Comparison of ENCODE assay signal across 16 mouse cellular contexts in genomic region chr7:117138681-117139080, GRCm38 (mm10).
A peak's percentile ranks its signal among the peaks of the same experiment; 100 is the strongest.
DNase-seq lines count a peak whose midpoint lies in the region; ATAC-seq and TF ChIP-seq lines count a peak whose summit lies in the region.
"Had no signal": no experiment of that assay in that cellular context is flagged by ENCODE, and none has a peak within 500 bp of the region (broad histone marks: within the 10 kb centered on the region; RNA-seq: fewer than 3 reads in every experiment).

No protein-coding gene starts in this region.

- 29% methylated on average over 1 of the region's 1 CpGs for WGBS in heart, embryonic 12.5 days
- 70% methylated on average over 1 of the region's 1 CpGs for WGBS in forebrain, embryonic 16.5 days
- 67% methylated on average over 1 of the region's 1 CpGs for WGBS in forebrain, postnatal 0 days

- H3K4me3 ChIP-seq in heart, embryonic 12.5 days: no peak overlapping the region
- no peak overlapping the region for H3K4me3 ChIP-seq in layer of hippocampus, adult 2 months
- no peak overlapping the region for H3K4me3 ChIP-seq in forebrain, embryonic 16.5 days (replicated peaks; ENCODE audit: low read length)
- no peak overlapping the region for H3K4me3 ChIP-seq in forebrain, postnatal 0 days (ENCODE audit: low read depth, low read length)
- H3K4me3 ChIP-seq: embryonic facial prominence, embryonic 10.5 days; heart, embryonic 13.5 days; intestine, embryonic 15.5 days had no signal

- TF ChIP-seq CTCF in layer of hippocampus, adult 2 months (conservative IDR thresholded peaks at IDR 0.05): no peak
- no peak for TF ChIP-seq CTCF in forebrain, postnatal 0 days (IDR thresholded peaks at IDR 0.05; ENCODE audit: low read depth)

- H3K4me1 ChIP-seq in heart, embryonic 12.5 days (replicated peaks): peaks cover 11% of the 10 kb centered on the region
- peaks cover 20% of the 10 kb centered on the region for H3K4me1 ChIP-seq in forebrain, embryonic 16.5 days (replicated peaks; ENCODE audit: control insufficient read depth, insufficient read depth, low read length)
- peaks cover 12% of the 10 kb centered on the region for H3K4me1 ChIP-seq in forebrain, postnatal 0 days (ENCODE audit: insufficient read depth)
- H3K4me1 ChIP-seq: intestine, embryonic 15.5 days had no signal

- H3K36me3 ChIP-seq in heart, embryonic 12.5 days: no peaks in the 10 kb centered on the region
- H3K36me3 ChIP-seq in forebrain, embryonic 16.5 days (ENCODE audit: control insufficient read depth, insufficient read depth): no peaks in the 10 kb centered on the region
- H3K36me3 ChIP-seq in forebrain, postnatal 0 days (ENCODE audit: insufficient read depth): no peaks in the 10 kb centered on the region
- H3K36me3 ChIP-seq: embryonic facial prominence, embryonic 10.5 days; heart, embryonic 13.5 days; intestine, embryonic 15.5 days had no signal

- no peak for ATAC-seq in heart, embryonic 12.5 days (ENCODE audit: insufficient number of reproducible peaks, low FRiP score)
- ATAC-seq in forebrain, embryonic 16.5 days: no peak
- ATAC-seq in forebrain, postnatal 0 days: no peak
- ATAC-seq: intestine, embryonic 15.5 days had no signal

- DNase-seq in heart, adult 11 months: peak; percentile 76
- DNase-seq in layer of hippocampus, adult 2 months (ENCODE audit: low spot score in 2 of 2): no peak
- DNase-seq in layer of hippocampus, adult 11-12 months (ENCODE audit: low spot score): no peak
- no peak for DNase-seq in forebrain, postnatal 0 days
- DNase-seq in cerebellum, postnatal 10 days: no peak
- DNase-seq: adrenal gland, adult 2 months; adrenal gland, postnatal 25 days; cerebellum, adult 18-20 months; gastrocnemius, postnatal 14 days; heart, postnatal 36 days; kidney, adult 18-20 months had no signal

- H3K27ac ChIP-seq in heart, embryonic 12.5 days (ENCODE audit: poor library complexity, severe bottlenecking): no peak overlapping the region
- peak overlapping the region; percentile 78 for H3K27ac ChIP-seq in layer of hippocampus, adult 2 months
- peak overlapping the region; percentile 47; the same call in 1 of the 2 replicates for H3K27ac ChIP-seq in forebrain, embryonic 16.5 days (ENCODE audit: low read length)
- peak overlapping the region; percentile 75; the same call in 1 of the 2 replicates for H3K27ac ChIP-seq in forebrain, postnatal 0 days (ENCODE audit: low read depth, low read length)
- H3K27ac ChIP-seq: heart, embryonic 13.5 days; intestine, embryonic 15.5 days had no signal

- no peak overlapping the region for H3K4me2 ChIP-seq in heart, embryonic 12.5 days
- no peak overlapping the region for H3K4me2 ChIP-seq in forebrain, embryonic 16.5 days (ENCODE audit: low read length)
- H3K4me2 ChIP-seq in forebrain, postnatal 0 days (ENCODE audit: low read depth): no peak overlapping the region
- H3K4me2 ChIP-seq: heart, embryonic 13.5 days; intestine, embryonic 15.5 days had no signal

- no peak overlapping the region for H3K9ac ChIP-seq in heart, embryonic 12.5 days
- no peak overlapping the region for H3K9ac ChIP-seq in forebrain, embryonic 16.5 days (replicated peaks; ENCODE audit: low read depth, low read length)
- H3K9ac ChIP-seq in forebrain, postnatal 0 days: no peak overlapping the region
- H3K9ac ChIP-seq: heart, embryonic 13.5 days; intestine, embryonic 15.5 days had no signal

- no peaks in the 10 kb centered on the region for H3K27me3 ChIP-seq in heart, embryonic 12.5 days (replicated peaks)
- H3K27me3 ChIP-seq in forebrain, embryonic 16.5 days (replicated peaks; ENCODE audit: control insufficient read depth, insufficient read depth, low read length): no peaks in the 10 kb centered on the region
- no peaks in the 10 kb centered on the region for H3K27me3 ChIP-seq in forebrain, postnatal 0 days (ENCODE audit: insufficient read depth, low read length)
- H3K27me3 ChIP-seq: heart, embryonic 13.5 days; intestine, embryonic 15.5 days had no signal

- no peaks in the 10 kb centered on the region for H3K9me3 ChIP-seq in heart, embryonic 12.5 days (replicated peaks)
- H3K9me3 ChIP-seq in forebrain, embryonic 16.5 days (ENCODE audit: control insufficient read depth, low read length): no peaks in the 10 kb centered on the region
- H3K9me3 ChIP-seq in forebrain, postnatal 0 days (ENCODE audit: low read length): no peaks in the 10 kb centered on the region
- H3K9me3 ChIP-seq: embryonic facial prominence, embryonic 10.5 days; heart, embryonic 13.5 days; intestine, embryonic 15.5 days had no signal
